Mouse (Mus musculus) CH12.LX (cell line): ENCODE data around the gene Cfap126.

ENCODE experiments used
- MAFK ChIP-seq: IDR thresholded peaks from 2 replicates; pipeline ENCODE4 v1.6.1; 2011; ENCODE audit warnings: low read length, improper control_type of control experiment; ENCODE audit not compliant: insufficient replicate concordance
- POLR2AphosphoS2 ChIP-seq: IDR thresholded peaks from 2 replicates; pipeline ENCODE4 v1.6.1; 2011; ENCODE audit warnings: low read depth, low read length, improper control_type of control experiment

GRCm38 (mm10) chr1:171116280-171116679 is 2.6 kb downstream of the Cfap126 start:
- TF ChIP-seq MAFK (no peak), POLR2AphosphoS2 (no peak)
